Mouse (Mus musculus) kidney, embryonic 15.5 days (tissue): ENCODE results near the gene Dlx2. TPM values are rescaled to one million over a fixed set of nuclear protein-coding genes. Genes with fewer than 3 reads are reported as not detected.
A peak's percentile ranks its signal among the peaks of the same experiment; 100 is the strongest.

Source experiments
- ATAC-seq: fragments of 200-750 bp; cut with Nextera tagmentation; replicated peaks from 2 replicates; pipeline ENCODE4 v1.8.0; 2017; ENCODE audit warnings: moderate TSS enrichment; ENCODE audit not compliant: low FRiP score
- H3K27ac ChIP-seq: fragments of 300-500 bp; sonication (generic); 2 replicates; pipeline ENCODE4 v1.5.1; 2015; ENCODE audit warnings: mild to moderate bottlenecking, inconsistent platforms
- H3K27me3 ChIP-seq: fragments of 300-500 bp; sonication (generic); 2 replicates; pipeline ENCODE4 v1.6.1; 2015; ENCODE audit warnings: inconsistent platforms
- H3K36me3 ChIP-seq: fragments of 300-500 bp; sonication (generic); 2 replicates; pipeline ENCODE4 v1.6.1; 2015; ENCODE audit warnings: inconsistent platforms
- H3K4me1 ChIP-seq: fragments of 300-500 bp; sonication (generic); 2 replicates; pipeline ENCODE4 v1.6.1; 2015; ENCODE audit warnings: inconsistent platforms
- H3K4me2 ChIP-seq: fragments of 300-500 bp; sonication (generic); 2 replicates; pipeline ENCODE4 v1.6.1; 2015; ENCODE audit warnings: moderate library complexity, mild to moderate bottlenecking, inconsistent platforms
- H3K4me3 ChIP-seq: fragments of 300-500 bp; sonication (generic); replicated peaks from 2 replicates; pipeline ENCODE4 v1.5.1; 2015; ENCODE audit warnings: mild to moderate bottlenecking, inconsistent platforms
- H3K9ac ChIP-seq: fragments of 300-500 bp; sonication (generic); 2 replicates; pipeline ENCODE4 v1.6.1; 2015; ENCODE audit warnings: mild to moderate bottlenecking, inconsistent platforms
- H3K9me3 ChIP-seq: fragments of 300-500 bp; sonication (generic); replicated peaks from 2 replicates; pipeline ENCODE4 v1.6.1; 2016; ENCODE audit warnings: inconsistent platforms
- WGBS: fragments of 180-500 bp; shearing (Covaris S2); methylation state at CpG from one replicate; pipeline ENCODE4 v1.1.7; 2015; ENCODE audit warnings: mixed read lengths; 5-methylcytosine and 5-hydroxymethylcytosine counted together
- polyA plus RNA-seq: library from polyadenylated mRNA; unstranded; fragments of >200 nt; fragmentation: Nextera tagmentation; extraction: Ambion mirVana; gene quantifications from 2 replicates; pipeline ENCODE4 v1.2.1, GENCODE M21; 2015

Gene Dlx2
- polyA plus RNA-seq = 0.16 and 0.17 TPM in 2 replicates

DNA sequence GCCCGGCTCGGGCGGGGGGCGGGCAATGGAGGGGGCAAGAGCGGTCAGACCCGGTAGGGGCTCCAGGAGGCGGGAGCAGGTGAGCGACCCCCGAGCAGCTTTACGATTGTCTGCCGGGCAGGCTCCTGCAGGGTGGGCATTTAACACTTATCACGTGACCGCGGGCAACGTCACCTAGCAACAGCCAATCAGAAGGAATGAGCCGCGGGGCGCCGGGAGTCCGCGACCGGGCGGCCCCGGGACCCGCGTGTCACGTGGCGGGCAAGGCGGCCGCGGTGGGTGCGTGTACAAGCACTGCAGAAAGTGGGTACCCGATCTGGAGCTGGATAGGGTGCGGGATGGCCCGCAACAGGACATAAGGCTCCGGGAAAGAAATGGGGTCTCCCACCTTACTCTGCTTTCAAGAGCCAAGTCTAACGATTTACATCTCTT lies at the start of gene Dlx2:
Gene Dlx2, minus strand, starts transcription at position 115 of the 432 bp plus-strand sequence.
- peaks cover 42% of the 10 kb centered on the region for H3K4me1 ChIP-seq
- no peak within 1 kb of the TSS; the same call in 1 of the 2 replicates for H3K9ac ChIP-seq
- ATAC-seq = peak; percentile 3
- H3K9me3 ChIP-seq = no peaks in the 10 kb centered on the region
- peaks cover 95% of the 10 kb centered on the region for H3K27me3 ChIP-seq
- peak within 1 kb of the TSS; percentile 53 for H3K4me3 ChIP-seq
- H3K4me2 ChIP-seq = peak within 1 kb of the TSS; percentile 98
- H3K36me3 ChIP-seq = no peaks in the 10 kb centered on the region
- no peak within 1 kb of the TSS for H3K27ac ChIP-seq
- WGBS = under 1% methylated on average over 37 of the region's 37 CpGs

DNA sequence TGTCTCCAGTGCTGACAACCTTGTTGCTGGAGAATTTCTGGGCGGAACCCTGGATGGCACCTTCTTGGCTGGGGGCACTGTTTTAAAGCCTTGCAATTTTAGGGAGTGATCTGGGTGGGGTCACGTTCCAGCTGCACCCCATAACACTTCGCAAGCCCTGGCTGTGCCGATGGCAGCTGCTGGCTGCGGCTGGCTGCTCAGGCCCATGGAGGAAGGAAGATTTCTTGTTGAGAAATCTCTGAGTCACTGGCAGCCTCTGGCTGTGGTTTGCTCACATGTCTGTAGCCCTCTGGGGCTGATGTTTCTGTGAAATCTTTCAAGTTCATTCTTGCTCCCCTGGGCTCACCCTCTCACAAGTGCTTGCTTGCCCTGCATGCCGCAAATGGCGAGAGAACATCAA lies 47.9 kb upstream of the Dlx2 start:
- no peak overlapping the region for H3K4me2 ChIP-seq
- H3K4me3 ChIP-seq = no peak overlapping the region
- 51% methylated on average over 7 of the region's 7 CpGs for WGBS
- no peak overlapping the region for H3K27ac ChIP-seq
- peaks cover 3% of the 10 kb centered on the region; the same call in 1 of the 2 replicates for H3K4me1 ChIP-seq
- no peak for ATAC-seq
- 0 out of 2 replicates have a peak, but pooled peaks cover 6% of the 10 kb centered on the region for H3K27me3 ChIP-seq
- no peaks in the 10 kb centered on the region for H3K9me3 ChIP-seq
- H3K36me3 ChIP-seq = no peaks in the 10 kb centered on the region
- no peak overlapping the region for H3K9ac ChIP-seq

DNA sequence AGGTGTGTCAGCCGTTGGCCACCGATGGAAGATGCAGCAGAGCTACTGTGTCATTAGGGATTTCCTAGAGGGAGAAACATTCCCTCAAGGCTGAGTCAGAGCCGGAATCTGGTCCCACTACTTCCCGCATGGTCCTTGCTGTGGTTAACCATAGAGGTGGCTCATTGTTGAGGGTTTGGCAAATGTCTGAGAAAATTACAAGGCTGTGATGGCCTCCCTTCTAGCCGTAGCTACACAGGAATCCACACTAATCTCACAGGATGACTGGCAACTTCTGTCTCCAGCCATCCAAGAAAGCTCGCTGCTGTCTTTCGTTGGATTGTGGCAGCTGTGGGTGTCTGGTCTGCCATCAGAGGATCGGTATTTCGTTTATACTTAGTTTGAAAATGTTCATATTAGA lies 42.6 kb upstream of the Dlx2 start:
- Histone ChIP-seq H3K9me3 (no peaks in the 10 kb centered on the region), H3K4me3 (no peak overlapping the region), H3K36me3 (no peaks in the 10 kb centered on the region), H3K9ac (no peak overlapping the region), H3K4me2 (no peak overlapping the region), H3K4me1 (no peaks in the 10 kb centered on the region), H3K27ac (no peak overlapping the region), H3K27me3 (no peaks in the 10 kb centered on the region)
- WGBS = 90% methylated on average over 9 of the region's 9 CpGs
- no peak for ATAC-seq

DNA sequence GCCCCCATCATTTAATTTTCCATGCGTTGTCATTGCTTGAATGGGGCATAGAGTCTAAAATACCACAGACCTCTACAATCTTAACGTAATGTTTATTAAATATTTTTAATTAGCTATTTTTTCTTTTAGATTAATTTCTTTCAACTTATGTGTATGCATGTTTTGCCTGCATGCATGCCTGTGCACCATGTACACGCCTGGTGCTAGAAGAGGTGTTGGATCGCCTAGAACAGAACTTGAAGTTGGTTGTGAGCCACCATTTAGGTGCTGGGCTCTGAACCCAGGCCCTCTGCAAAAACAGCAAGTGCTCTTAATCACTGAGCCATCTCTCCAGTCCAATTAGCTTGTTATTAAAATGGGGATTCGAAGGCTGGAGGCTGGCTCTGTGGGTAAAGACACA lies 34.9 kb upstream of the Dlx2 start:
- Histone ChIP-seq H3K9me3 (0 out of 2 replicates have a peak, but pooled peaks cover 4% of the 10 kb centered on the region), H3K4me2 (peak overlapping the region; percentile 96), H3K36me3 (no peaks in the 10 kb centered on the region), H3K9ac (no peak overlapping the region), H3K4me3 (peak overlapping the region; percentile 59), H3K4me1 (peaks cover 10% of the 10 kb centered on the region; the same call in 1 of the 2 replicates), H3K27me3 (peaks cover 17% of the 10 kb centered on the region), H3K27ac (no peak overlapping the region)
- ATAC-seq = no peak
- 65% methylated on average over 5 of the region's 5 CpGs for WGBS

DNA sequence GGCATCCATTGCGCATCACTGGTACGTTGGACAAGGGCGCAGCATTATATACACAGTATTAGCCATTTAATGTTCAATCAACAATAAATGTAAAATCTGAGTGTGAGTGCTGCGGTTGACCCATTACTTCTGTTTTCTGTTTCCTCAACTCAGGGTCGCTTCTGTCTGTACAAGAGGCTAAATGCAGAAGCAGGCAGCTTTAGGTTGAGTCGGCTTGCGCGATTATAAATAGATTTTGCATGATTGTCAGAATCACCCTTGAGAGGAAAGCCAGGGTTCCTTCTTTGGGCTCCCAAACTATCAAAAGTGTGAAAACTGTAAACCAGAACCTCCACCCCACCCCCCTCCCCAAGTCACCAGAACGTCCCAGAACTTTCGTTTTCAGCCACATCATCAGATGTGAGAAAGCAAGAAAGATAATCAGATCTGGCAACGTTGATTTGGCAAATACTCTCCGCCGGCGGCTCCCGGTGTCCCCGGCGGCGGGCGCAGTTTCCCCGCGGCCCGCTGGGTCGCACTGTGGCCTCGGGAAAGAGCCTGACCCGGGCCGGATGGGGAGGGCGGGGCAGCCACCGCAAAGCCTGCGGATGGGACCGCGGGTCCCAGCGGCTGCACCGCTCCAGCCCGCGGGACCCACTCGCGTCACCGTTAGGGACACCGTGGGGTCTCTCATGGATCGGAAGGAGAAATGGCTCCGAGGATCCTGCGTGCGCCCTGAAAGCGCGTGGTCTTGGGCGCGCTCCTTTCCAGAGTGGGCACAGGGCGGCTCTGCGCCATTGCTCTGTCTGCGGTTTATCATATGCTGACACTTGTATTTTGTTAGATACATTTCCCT lies 34.3 kb upstream of the Dlx2 start:
- Histone ChIP-seq H3K9me3 (0 out of 2 replicates have a peak, but pooled peaks cover 4% of the 10 kb centered on the region), H3K4me1 (peaks cover 10% of the 10 kb centered on the region; the same call in 1 of the 2 replicates), H3K27me3 (peaks cover 17% of the 10 kb centered on the region), H3K9ac (peak overlapping the region; percentile 46), H3K4me3 (peak overlapping the region; percentile 59), H3K4me2 (peak overlapping the region; percentile 96), H3K36me3 (no peaks in the 10 kb centered on the region), H3K27ac (no peak overlapping the region)
- 12% methylated on average over 45 of the region's 50 CpGs for WGBS
- peak; percentile 67; the same call in 1 of the 2 replicates for ATAC-seq

DNA sequence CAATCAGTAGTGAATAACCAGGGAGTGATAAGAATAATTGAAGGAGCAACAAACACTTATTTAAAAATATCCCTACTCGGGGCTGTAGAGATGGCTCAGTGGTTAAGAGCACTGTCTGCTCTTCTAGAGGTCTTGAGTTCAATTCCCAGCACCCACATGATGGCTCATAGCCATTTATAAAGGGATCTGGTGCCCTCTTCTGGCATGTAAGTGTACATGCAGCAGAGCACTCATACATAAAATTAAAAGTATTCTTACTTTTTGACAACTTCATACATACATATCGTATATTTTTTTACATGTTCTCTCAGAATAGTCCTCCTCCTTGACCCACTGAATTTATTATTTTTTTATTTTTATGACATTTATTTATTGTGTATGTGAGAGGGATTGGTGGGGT lies 30.5 kb upstream of the Dlx2 start:
- WGBS = 90% methylated on average over 2 of the region's 2 CpGs

DNA sequence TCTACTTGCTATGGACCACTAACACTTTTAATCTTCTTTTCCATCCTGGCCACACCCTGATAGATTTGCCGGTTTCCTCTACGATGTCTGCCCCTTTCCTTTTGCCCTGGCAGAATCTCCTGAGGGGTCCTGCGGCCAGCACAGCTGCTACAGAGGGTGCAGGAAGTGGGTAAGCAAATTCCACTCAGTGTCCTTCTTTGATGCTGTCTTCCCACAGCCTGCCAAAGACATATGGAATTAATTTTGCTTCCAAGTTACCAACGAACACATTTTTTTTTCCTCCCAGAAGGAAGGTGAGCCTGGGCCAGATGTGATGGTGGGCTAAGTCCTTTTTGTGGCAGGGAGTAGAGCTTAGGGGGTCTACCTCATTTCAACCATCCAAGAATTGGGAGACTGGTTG lies 27.2 kb upstream of the Dlx2 start:
- no peak overlapping the region for H3K27ac ChIP-seq
- H3K4me3 ChIP-seq = no peak overlapping the region
- no peaks in the 10 kb centered on the region for H3K4me1 ChIP-seq
- ATAC-seq = no peak
- no peak overlapping the region for H3K9ac ChIP-seq
- H3K9me3 ChIP-seq = 0 out of 2 replicates have a peak, but pooled peaks cover 4% of the 10 kb centered on the region
- no peaks in the 10 kb centered on the region for H3K27me3 ChIP-seq
- H3K36me3 ChIP-seq = no peaks in the 10 kb centered on the region
- 54% methylated on average over 4 of the region's 4 CpGs for WGBS
- no peak overlapping the region for H3K4me2 ChIP-seq

More for the DNA sequence above, 30.5 kb upstream of the Dlx2 start:
- Histone ChIP-seq H3K4me1 (peaks cover 10% of the 10 kb centered on the region; the same call in 1 of the 2 replicates), H3K4me2 (no peak overlapping the region), H3K27ac (no peak overlapping the region), H3K27me3 (peaks cover 11% of the 10 kb centered on the region), H3K9me3 (0 out of 2 replicates have a peak, but pooled peaks cover 4% of the 10 kb centered on the region), H3K4me3 (no peak overlapping the region), H3K36me3 (no peaks in the 10 kb centered on the region), H3K9ac (no peak overlapping the region)
- no peak for ATAC-seq

DNA sequence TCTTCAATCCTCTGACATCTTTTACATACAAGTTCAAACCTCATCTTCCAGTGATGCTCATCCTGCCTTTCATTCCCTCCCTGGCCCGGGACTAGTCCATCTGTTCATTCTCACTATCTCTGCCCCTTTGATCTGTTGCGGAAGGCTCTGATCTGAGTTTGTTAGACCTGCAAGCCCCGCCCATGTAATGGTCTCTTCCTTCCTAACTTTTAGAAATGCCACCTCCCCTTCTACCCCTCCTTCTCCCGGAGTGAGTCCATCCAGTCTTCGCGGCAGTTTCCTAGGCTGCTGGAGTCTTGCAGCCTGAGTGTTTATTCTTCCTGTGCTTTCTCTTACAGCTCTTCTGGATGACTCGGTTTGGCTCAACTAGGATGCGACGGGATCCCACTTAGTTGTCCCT lies 19.9 kb upstream of the Dlx2 start:
- H3K4me3 ChIP-seq = no peak overlapping the region
- H3K4me2 ChIP-seq = no peak overlapping the region
- no peaks in the 10 kb centered on the region for H3K27me3 ChIP-seq
- no peaks in the 10 kb centered on the region for H3K4me1 ChIP-seq
- no peak overlapping the region for H3K9ac ChIP-seq
- H3K9me3 ChIP-seq = no peaks in the 10 kb centered on the region
- 77% methylated on average over 9 of the region's 9 CpGs for WGBS
- H3K36me3 ChIP-seq = no peaks in the 10 kb centered on the region
- H3K27ac ChIP-seq = no peak overlapping the region
- no peak for ATAC-seq

DNA sequence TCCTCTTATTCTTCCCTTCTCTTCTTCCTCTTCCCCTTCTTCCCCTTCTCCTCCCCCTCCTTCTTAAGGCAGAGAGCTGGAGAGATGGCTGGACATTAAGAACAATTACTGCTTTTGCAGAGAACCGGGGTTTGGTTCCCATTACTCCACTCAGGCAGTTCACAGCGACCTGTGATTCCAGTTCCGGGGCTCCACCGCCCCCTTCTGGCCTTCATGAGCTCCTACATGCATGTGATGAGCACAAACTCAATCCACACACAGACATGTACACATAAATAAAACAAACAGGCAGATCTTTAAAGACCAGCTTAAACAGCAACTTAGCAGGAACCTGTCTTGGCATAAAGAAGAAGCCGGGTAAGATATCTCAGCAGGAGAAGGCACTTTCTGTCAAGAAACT lies 9.5 kb upstream of the Dlx2 start:
- peaks cover 39% of the 10 kb centered on the region for H3K27me3 ChIP-seq
- H3K4me1 ChIP-seq = peaks cover 5% of the 10 kb centered on the region
- H3K9ac ChIP-seq = no peak overlapping the region
- H3K4me3 ChIP-seq = no peak overlapping the region
- no peaks in the 10 kb centered on the region for H3K36me3 ChIP-seq
- ATAC-seq = no peak
- WGBS = 71% methylated on average over 5 of the region's 5 CpGs
- no peak overlapping the region for H3K4me2 ChIP-seq
- H3K27ac ChIP-seq = no peak overlapping the region
- peaks cover 3% of the 10 kb centered on the region; the same call in 1 of the 2 replicates for H3K9me3 ChIP-seq

DNA sequence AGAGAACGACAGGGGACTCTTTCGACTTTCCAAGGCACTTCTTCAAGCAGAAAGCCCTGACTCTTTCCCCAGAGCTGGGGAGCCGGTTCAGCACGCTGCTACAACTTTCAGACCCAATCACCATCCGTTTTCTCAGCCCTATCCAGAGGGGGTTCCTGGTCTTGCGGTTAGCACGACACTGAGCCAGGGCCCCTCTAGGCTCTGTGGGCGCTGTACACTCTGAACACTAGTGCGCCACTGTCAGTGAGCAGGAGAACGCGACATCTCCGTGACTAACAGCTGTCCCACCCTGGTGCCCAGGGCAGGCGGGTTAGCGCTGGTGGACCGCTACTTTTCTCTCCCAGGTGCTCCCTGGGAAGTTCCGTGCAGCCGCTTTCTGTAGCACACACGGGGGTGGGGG lies 5.2 kb upstream of the Dlx2 start:
- ATAC-seq = 0 out of 2 replicates have a peak, but pooled peaks have one; percentile 15
- Histone ChIP-seq H3K27ac (no peak overlapping the region), H3K9me3 (0 out of 2 replicates have a peak, but pooled peaks cover 3% of the 10 kb centered on the region), H3K36me3 (no peaks in the 10 kb centered on the region), H3K4me2 (no peak overlapping the region), H3K27me3 (peaks cover 78% of the 10 kb centered on the region), H3K4me3 (no peak overlapping the region), H3K4me1 (peaks cover 8% of the 10 kb centered on the region), H3K9ac (no peak overlapping the region)
- WGBS = 2% methylated on average over 18 of the region's 18 CpGs

DNA sequence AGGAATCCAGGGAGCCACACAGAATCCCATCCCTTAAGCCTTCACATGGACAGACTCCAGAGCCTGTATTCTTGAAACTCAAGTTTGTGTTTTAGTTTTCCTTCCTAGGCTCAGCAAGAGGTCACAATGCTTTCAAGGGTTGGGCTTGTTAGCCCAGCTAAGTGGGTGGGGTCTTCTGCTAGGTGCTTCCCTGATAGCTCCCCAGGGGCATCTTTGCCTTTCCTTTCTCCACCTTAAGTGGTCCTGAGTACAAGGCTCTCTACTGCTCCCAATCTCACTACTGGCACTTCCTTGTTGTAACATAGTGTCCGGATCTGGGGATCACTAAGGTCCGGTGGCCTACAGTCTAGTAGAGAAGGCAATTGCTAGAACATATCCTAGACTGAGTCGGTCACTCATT lies 3.8 kb upstream of the Dlx2 start:
- Histone ChIP-seq H3K4me2 (no peak overlapping the region), H3K9ac (no peak overlapping the region), H3K27me3 (peaks cover 91% of the 10 kb centered on the region), H3K4me1 (peaks cover 22% of the 10 kb centered on the region), H3K27ac (no peak overlapping the region), H3K36me3 (no peaks in the 10 kb centered on the region), H3K4me3 (no peak overlapping the region), H3K9me3 (no peaks in the 10 kb centered on the region)
- 25% methylated on average over 3 of the region's 3 CpGs for WGBS
- no peak for ATAC-seq

DNA sequence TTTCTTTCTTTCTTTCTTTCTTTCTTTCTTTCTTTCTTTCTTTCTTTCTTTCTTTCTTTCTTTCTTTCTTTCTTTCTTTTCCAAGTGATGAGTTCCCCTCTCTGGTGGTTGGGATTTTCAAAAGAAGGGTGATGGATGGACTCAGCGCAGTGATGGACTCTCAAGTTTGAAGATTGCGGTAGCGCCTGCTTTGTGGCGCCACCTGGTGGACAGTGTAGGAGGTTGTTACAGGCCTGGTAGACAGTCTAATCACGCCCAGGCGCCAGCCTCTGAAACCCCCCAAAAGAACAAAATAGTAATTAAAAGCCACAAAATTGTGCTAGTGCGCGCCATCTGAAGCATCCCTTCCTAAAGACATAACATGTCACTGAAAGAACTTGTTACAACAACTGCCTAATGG lies 1.3 kb upstream of the Dlx2 start:
- Histone ChIP-seq H3K9me3 (no peaks in the 10 kb centered on the region), H3K36me3 (no peaks in the 10 kb centered on the region), H3K27me3 (peaks cover 95% of the 10 kb centered on the region), H3K27ac (no peak overlapping the region), H3K4me1 (peaks cover 40% of the 10 kb centered on the region), H3K4me2 (no peak overlapping the region), H3K4me3 (no peak overlapping the region), H3K9ac (no peak overlapping the region)
- no peak for ATAC-seq
- WGBS = 1% methylated on average over 8 of the region's 8 CpGs
